Mouse (Mus musculus): ENCODE data around the gene Agbl1.

Agbl1 gene

GRCm38 (mm10) chr7:76921671-76922070, 692.0 kb downstream of the Agbl1 start:
- DNase-seq (ENCODE audit: low spot score in 2 of 2): no peak

GRCm38 (mm10) chr7:76935219-76935618, 705.5 kb downstream of the Agbl1 start:
- DNase-seq (ENCODE audit: low spot score in 2 of 2): no peak

- peak in 1 of 2 experiments; percentile 29 for DNase-seq (ENCODE audit: low spot score in 2 of 2)
Measured at GRCm38 (mm10) chr7:76941531-76941930, 711.8 kb downstream of the Agbl1 start.

- DNase-seq (ENCODE audit: low spot score in 2 of 2): peak in 1 of 2 experiments; percentile 20
Measured at GRCm38 (mm10) chr7:76971334-76971733, 741.6 kb downstream of the Agbl1 start.

GRCm38 (mm10) chr7:77009571-77009970, 779.9 kb downstream of the Agbl1 start:
- DNase-seq (ENCODE audit: low spot score in 2 of 2): no peak

- DNase-seq (ENCODE audit: low spot score in 2 of 2): no peak
Measured at GRCm38 (mm10) chr7:77029019-77029418, 799.3 kb downstream of the Agbl1 start.

GRCm38 (mm10) chr7:77076033-77076432, 846.3 kb downstream of the Agbl1 start:
- DNase-seq (ENCODE audit: low spot score in 2 of 2): no peak

- no peak for DNase-seq (ENCODE audit: low spot score in 2 of 2)
Measured at GRCm38 (mm10) chr7:77087266-77087665, 857.6 kb downstream of the Agbl1 start.

GRCm38 (mm10) chr7:77095153-77095552, 865.5 kb downstream of the Agbl1 start:
- DNase-seq (ENCODE audit: low spot score in 2 of 2): no peak

GRCm38 (mm10) chr7:77114021-77114420, 884.3 kb downstream of the Agbl1 start:
- DNase-seq (ENCODE audit: low spot score in 2 of 2): no peak

- no peak for DNase-seq (ENCODE audit: low spot score in 2 of 2)
Measured at GRCm38 (mm10) chr7:77129045-77129444, 899.4 kb downstream of the Agbl1 start.

GRCm38 (mm10) chr7:77131950-77132349, 902.3 kb downstream of the Agbl1 start:
- peak; percentile 34 to 42 for DNase-seq (ENCODE audit: low spot score in 2 of 2)

GRCm38 (mm10) chr7:77132615-77133420, 903.1 kb downstream of the Agbl1 start:
- DNase-seq (ENCODE audit: low spot score in 2 of 2): peak; percentile 78 to 85

GRCm38 (mm10) chr7:77134860-77135259, 905.2 kb downstream of the Agbl1 start:
- DNase-seq (ENCODE audit: low spot score in 2 of 2): no peak

GRCm38 (mm10) chr7:77138707-77139106, 909.0 kb downstream of the Agbl1 start:
- no peak for DNase-seq (ENCODE audit: low spot score in 2 of 2)

- DNase-seq (ENCODE audit: low spot score in 2 of 2): no peak
Measured at GRCm38 (mm10) chr7:77147527-77147926, 917.8 kb downstream of the Agbl1 start.

GRCm38 (mm10) chr7:77148820-77149219, 919.1 kb downstream of the Agbl1 start:
- DNase-seq (ENCODE audit: low spot score in 2 of 2): no peak

GRCm38 (mm10) chr7:77149846-77150245, 920.2 kb downstream of the Agbl1 start:
- no peak for DNase-seq (ENCODE audit: low spot score in 2 of 2)

- no peak for DNase-seq (ENCODE audit: low spot score in 2 of 2)
Measured at GRCm38 (mm10) chr7:77152393-77152792, 922.7 kb downstream of the Agbl1 start.

- DNase-seq (ENCODE audit: low spot score in 2 of 2): no peak
Measured at GRCm38 (mm10) chr7:77152909-77153308, 923.2 kb downstream of the Agbl1 start.

- no peak for DNase-seq (ENCODE audit: low spot score in 2 of 2)
Measured at GRCm38 (mm10) chr7:77164921-77165320, 935.2 kb downstream of the Agbl1 start.

All from right cerebral cortex, postnatal 10 days (tissue).